In genomic region chr4:151933505-151934214, GRCm38 (mm10) we compare ENCODE assay signal across 8 mouse cellular contexts. TPM values are rescaled to one million over a fixed set of nuclear protein-coding genes. Genes with fewer than 3 reads are reported as not detected.
A peak's percentile ranks its signal among the peaks of the same experiment; 100 is the strongest.
DNase-seq lines count a peak whose midpoint lies in the region; ATAC-seq and TF ChIP-seq lines count a peak whose summit lies in the region.

Gene Dnajc11, plus strand, starts transcription at chr4:151933691.

- peak within 1 kb of the TSS; percentile 82 for H3K4me2 ChIP-seq in lung, embryonic 16.5 days (ENCODE audit: low read depth, low read length)

- H3K36me3 ChIP-seq in MEL (ENCODE audit: control insufficient read depth in 1 of 2, insufficient read depth in 2 of 2, low read length in 2 of 2): peaks cover 0 to 19% of the 10 kb centered on the region in 2 experiments; a peak in 3 of 4 replicates
- H3K36me3 ChIP-seq in lung, embryonic 16.5 days (ENCODE audit: control insufficient read depth, insufficient read depth, low read length): no peaks in the 10 kb centered on the region

- TF ChIP-seq CTCF in MEL (IDR thresholded peaks at IDR 0.05 in 2 of 3, conservative IDR thresholded peaks at IDR 0.05 in 1 of 3; ENCODE audit: control insufficient read depth in 1 of 3, insufficient read depth in 1 of 3, low read depth in 2 of 3, low read length in 3 of 3, poor library complexity in 1 of 3, severe bottlenecking in 1 of 3): peak in 1 of 3 experiments; percentile 99; a peak in 4 of 6 replicates
- peak; percentile 92 for TF ChIP-seq CTCF in cerebellum, adult 2 months (IDR thresholded peaks at IDR 0.05; ENCODE audit: borderline replicate concordance, insufficient read depth, low read depth, low read length)

- H3K27ac ChIP-seq in MEL (ENCODE audit: control insufficient read depth, low read depth, low read length): peak within 1 kb of the TSS; percentile 52
- peak within 1 kb of the TSS; percentile 71 for H3K27ac ChIP-seq in cerebellum, adult 2 months (ENCODE audit: insufficient read depth, low read length)
- no peak within 1 kb of the TSS for H3K27ac ChIP-seq in lung, embryonic 16.5 days (ENCODE audit: low read length)

- peak in 1 of 2 experiments; percentile 52; a peak in 2 of 4 replicates for TF ChIP-seq EP300 in MEL (IDR thresholded peaks at IDR 0.05; ENCODE audit: low read depth in 1 of 2, low read length in 2 of 2)

- under 1% methylated on average over 83 of the region's 83 CpGs for WGBS in cerebellum, adult 2 months
- WGBS in lung, embryonic 16.5 days: 0% methylated on average over 71 of the region's 83 CpGs

- ATAC-seq in hematopoietic stem cell, adult 5-6 weeks (replicated peaks in 1 of 2; ENCODE audit: insufficient read depth in 1 of 2, low FRiP score in 2 of 2, low TSS enrichment in 1 of 2, low read depth in 1 of 2, poor library complexity in 2 of 2, severe bottlenecking in 2 of 2): peak; percentile 67 to 82
- peak; percentile 95 for ATAC-seq in lung, embryonic 16.5 days (ENCODE audit: low read depth)

- H3K27me3 ChIP-seq in MEL (ENCODE audit: control insufficient read depth in 1 of 2, insufficient read depth in 2 of 2, low read length in 2 of 2): no peaks in the 10 kb centered on the region
- H3K27me3 ChIP-seq in cerebellum, adult 2 months (ENCODE audit: control insufficient read depth, insufficient read depth, low read length): no peaks in the 10 kb centered on the region
- H3K27me3 ChIP-seq in lung, embryonic 16.5 days (ENCODE audit: control insufficient read depth, insufficient read depth, low read depth, low read length): no peaks in the 10 kb centered on the region

- peak within 1 kb of the TSS; percentile 94 for H3K4me3 ChIP-seq in MEL (ENCODE audit: control insufficient read depth in 1 of 2, insufficient read depth in 1 of 2, low read depth in 2 of 2, low read length in 2 of 2)
- H3K4me3 ChIP-seq in cerebellum, adult 2 months (replicated peaks; ENCODE audit: insufficient read depth, low read depth, low read length): peak within 1 kb of the TSS; percentile 74
- H3K4me3 ChIP-seq in lung, embryonic 16.5 days (ENCODE audit: low read length): peak within 1 kb of the TSS; percentile 100

- TF ChIP-seq RAD21 in MEL (IDR thresholded peaks at IDR 0.05; ENCODE audit: low read depth, low read length): no peak; the same call in 1 of the 2 replicates

- H3K4me1 ChIP-seq in MEL (ENCODE audit: control insufficient read depth in 1 of 2, insufficient read depth in 2 of 2, low read length in 2 of 2): peaks cover 0 to 19% of the 10 kb centered on the region in 2 experiments; a peak in 3 of 4 replicates
- peaks cover 2% of the 10 kb centered on the region for H3K4me1 ChIP-seq in cerebellum, adult 2 months (ENCODE audit: control insufficient read depth, insufficient read depth, low read length)
- H3K4me1 ChIP-seq in lung, embryonic 16.5 days (replicated peaks; ENCODE audit: control insufficient read depth, insufficient read depth, low read length): peaks cover 4% of the 10 kb centered on the region

- peak; percentile 65 to 66; a peak in 3 of 4 replicates for TF ChIP-seq POLR2A in MEL (IDR thresholded peaks at IDR 0.05; ENCODE audit: control insufficient read depth in 1 of 2, insufficient read depth in 1 of 2, low read depth in 1 of 2, low read length in 2 of 2, poor library complexity in 1 of 2)
- peak; percentile 47; the same call in 1 of the 2 replicates for TF ChIP-seq POLR2A in cerebellum, adult 2 months (IDR thresholded peaks at IDR 0.05; ENCODE audit: borderline replicate concordance, insufficient read depth, low read length)

- peaks cover 50% of the 10 kb centered on the region for H3K79me2 ChIP-seq in MEL (ENCODE audit: control insufficient read depth, insufficient read depth, low read length, poor library complexity)

- no peaks in the 10 kb centered on the region for H3K9me3 ChIP-seq in MEL (replicated peaks; ENCODE audit: insufficient read depth, low read length)
- H3K9me3 ChIP-seq in lung, embryonic 16.5 days (ENCODE audit: control insufficient read depth, low read length): no peaks in the 10 kb centered on the region

- peak; percentile 92 for DNase-seq in MEL (ENCODE audit: low read depth, low spot score)
- peak; percentile 91 to 96 for DNase-seq in cerebellum, adult 2 months
- DNase-seq in forelimb bud, embryonic 11.5 days (ENCODE audit: low read depth, low spot score): peak; percentile 90
- DNase-seq in layer of hippocampus, adult 9-10 months (ENCODE audit: low spot score): peak; percentile 80
- peak; percentile 94 for DNase-seq in ovary, postnatal 10 days (ENCODE audit: low spot score)
- DNase-seq in thymus, postnatal 10 days (ENCODE audit: low spot score in 2 of 2): peak; percentile 88 to 95

- peak within 1 kb of the TSS; percentile 88 for H3K9ac ChIP-seq in MEL (ENCODE audit: control insufficient read depth, low read depth, low read length, poor library complexity, severe bottlenecking)
- peak within 1 kb of the TSS; percentile 93 for H3K9ac ChIP-seq in lung, embryonic 16.5 days (ENCODE audit: low read length)

TF ChIP-seq in MEL, 35 proteins besides CTCF, POLR2A, EP300 and RAD21:
- TF ChIP-seq NRF1 (IDR thresholded peaks at IDR 0.05; ENCODE audit: insufficient read depth, low read depth, low read length, poor library complexity, severe bottlenecking) (peak; percentile 86), SMC3 (IDR thresholded peaks at IDR 0.05; ENCODE audit: low read depth, low read length) (peak; percentile 53), MAFK (IDR thresholded peaks at IDR 0.05; ENCODE audit: borderline replicate concordance, low read depth, low read length) (no peak), TCF12 (IDR thresholded peaks at IDR 0.05; ENCODE audit: low read depth, low read length) (peak; percentile 85), GABPA (IDR thresholded peaks at IDR 0.05; ENCODE audit: low read depth, low read length) (peak; percentile 93; the same call in 1 of the 2 replicates), JUND (IDR thresholded peaks at IDR 0.05; ENCODE audit: low read depth, low read length) (no peak), MYB (IDR thresholded peaks at IDR 0.05; ENCODE audit: low read depth, low read length) (0 out of 2 replicates have a peak, but pooled peaks have one; percentile 15), ZMIZ1 (IDR thresholded peaks at IDR 0.05; ENCODE audit: low read depth, low read length) (0 out of 2 replicates have a peak, but pooled peaks have one; percentile 38), HCFC1 (IDR thresholded peaks at IDR 0.05; ENCODE audit: low read depth, low read length) (peak; percentile 94), GATA1 (IDR thresholded peaks at IDR 0.05; ENCODE audit: low read depth, low read length) (no peak), POLR2AphosphoS2 (IDR thresholded peaks at IDR 0.05; ENCODE audit: low read length) (no peak), ZC3H11A (IDR thresholded peaks at IDR 0.05; ENCODE audit: low read depth, low read length) (no peak), USF1 (IDR thresholded peaks at IDR 0.05; ENCODE audit: low read depth, low read length) (no peak), MXI1 (IDR thresholded peaks at IDR 0.05; ENCODE audit: low read depth, low read length) (peak; percentile 90), TAL1 (IDR thresholded peaks at IDR 0.05; ENCODE audit: low read length) (no peak), ETS1 (IDR thresholded peaks at IDR 0.05; ENCODE audit: low read depth, low read length) (0 out of 2 replicates have a peak, but pooled peaks have one; percentile 31), USF2 (IDR thresholded peaks at IDR 0.05; ENCODE audit: borderline replicate concordance in 1 of 2, insufficient read depth in 1 of 2, low read depth in 1 of 2, low read length in 2 of 2) (no peak), ELF1 (IDR thresholded peaks at IDR 0.05; ENCODE audit: low read depth, low read length) (peak; percentile 84), POLR2AphosphoS5 (IDR thresholded peaks at IDR 0.05; ENCODE audit: borderline replicate concordance, low read depth, low read length) (no peak), RCOR1 (IDR thresholded peaks at IDR 0.05; ENCODE audit: low read depth, low read length) (no peak), KAT2A (conservative IDR thresholded peaks at IDR 0.05; ENCODE audit: low read depth, low read length) (no peak; the same call in 1 of the 2 replicates), TBP (IDR thresholded peaks at IDR 0.05; ENCODE audit: low read depth, low read length) (peak; percentile 88), BHLHE40 (IDR thresholded peaks at IDR 0.05; ENCODE audit: borderline replicate concordance, low read depth, low read length) (no peak), MAZ (IDR thresholded peaks at IDR 0.05; ENCODE audit: low read depth, low read length) (peak; percentile 11; the same call in 1 of the 2 replicates), UBTF (IDR thresholded peaks at IDR 0.05; ENCODE audit: borderline replicate concordance, insufficient read depth, low read depth, low read length) (no peak), SIN3A (IDR thresholded peaks at IDR 0.05; ENCODE audit: low read length) (peak; percentile 90), CHD2 (IDR thresholded peaks at IDR 0.05; ENCODE audit: low read length) (no peak), MAX (IDR thresholded peaks at IDR 0.05; ENCODE audit: low read length) (peak; percentile 56; the same call in 1 of the 2 replicates), NELFE (IDR thresholded peaks at IDR 0.05; ENCODE audit: low read depth, low read length) (peak; percentile 72), ZKSCAN1 (IDR thresholded peaks at IDR 0.05; ENCODE audit: low read depth, low read length) (no peak), E2F4 (IDR thresholded peaks at IDR 0.05; ENCODE audit: borderline replicate concordance, low read depth, low read length) (no peak; the same call in 1 of the 2 replicates), MEF2A (IDR thresholded peaks at IDR 0.05; ENCODE audit: extremely low read depth, insufficient replicate concordance, low read depth, low read length, poor library complexity, severe bottlenecking) (no peak), CHD1 (IDR thresholded peaks at IDR 0.05; ENCODE audit: low read depth, low read length) (no peak), MYC (IDR thresholded peaks at IDR 0.05; ENCODE audit: low read depth, low read length) (peak; percentile 73; the same call in 1 of the 2 replicates), ZNF384 (IDR thresholded peaks at IDR 0.05; ENCODE audit: low read depth, low read length) (no peak)

RNA-seq across cellular contexts. Expression of gene Dnajc11, which starts in this region (rescaled TPM):
- 109 and 128 TPM in 2 replicates for total RNA-seq in MEL (2012; rRNA removed)
- polyA plus RNA-seq in MEL (2012; ENCODE audit: insufficient read depth in 1 of 2, insufficient read length in 2 of 2, low read depth in 1 of 2, low replicate concordance in 2 of 2, missing spikeins in 1 of 2): 100 to 1,000 TPM; 157 to 278 TPM
- polyA plus RNA-seq in cerebellum, adult 2 months (2012; rRNA removed): 73.2 and 77.0 TPM in 2 replicates
- 47.3 and 83.1 TPM in 2 replicates for total RNA-seq in hematopoietic stem cell, adult 5-6 weeks (2017)
- 56.4 and 57.1 TPM in 2 replicates for polyA plus RNA-seq in lung, embryonic 16.5 days (2015; fragmentation: Nextera tagmentation; extraction: Ambion mirVana)
